Mouse (Mus musculus): ENCODE results near the gene Rps21. TPM values are rescaled to one million over a fixed set of nuclear protein-coding genes. Genes with fewer than 3 reads are reported as not detected.

Gene Rps21
- polyA plus RNA-seq, 1 experiment from 2014 or later, result 848 TPM

DNA sequence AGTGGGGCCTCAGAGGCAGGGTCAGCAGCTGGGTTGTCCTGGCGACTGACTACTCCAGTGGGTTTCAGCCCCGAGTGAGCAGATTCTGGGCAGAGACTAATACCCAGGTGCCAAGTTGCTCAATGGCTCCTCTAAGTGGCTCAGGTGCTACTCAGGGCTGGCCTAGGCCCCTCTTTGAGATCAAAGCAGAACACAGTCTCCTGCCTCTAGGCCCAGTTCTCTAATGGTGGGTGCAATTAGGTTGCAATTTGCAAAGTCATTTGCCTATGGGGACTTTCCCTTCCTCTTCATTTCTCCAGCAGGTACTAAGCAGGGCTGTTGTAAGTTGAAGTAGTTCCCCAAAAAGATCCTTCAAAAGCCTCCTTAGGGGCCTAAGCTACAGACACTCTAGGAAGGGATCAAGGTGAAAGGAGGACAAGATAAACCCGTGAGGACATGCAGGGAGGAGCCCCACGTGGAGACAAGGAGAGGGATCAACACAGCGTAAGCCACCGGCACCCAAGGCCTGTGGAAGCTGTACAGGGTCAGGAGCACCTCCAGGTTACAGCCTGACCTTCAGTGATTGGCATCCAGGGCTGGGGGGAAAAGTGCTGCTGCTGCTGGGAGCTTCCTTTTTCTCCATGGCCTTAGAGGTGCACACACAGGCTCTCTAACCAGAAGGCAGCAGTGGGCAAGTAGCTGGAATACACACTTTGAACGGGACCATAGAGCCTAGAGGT, 13.5 kb downstream of the Rps21 start:
- 55% methylated on average over 7 of the region's 7 CpGs for WGBS
- ATAC-seq (replicated peaks; ENCODE audit: low FRiP score, low read depth), result no peak
- H3K4me2 ChIP-seq (ENCODE audit: low read length), result no peak overlapping the region
- H3K9me3 ChIP-seq (replicated peaks; ENCODE audit: low read length), result no peaks in the 10 kb centered on the region
- H3K36me3 ChIP-seq (ENCODE audit: insufficient read depth, low read length), result peaks cover 8% of the 10 kb centered on the region
- no peak for TF ChIP-seq CTCF (IDR thresholded peaks at IDR 0.05; ENCODE audit: low read depth)
- H3K9ac ChIP-seq (ENCODE audit: low read depth, low read length), result no peak overlapping the region
- H3K27ac ChIP-seq, result no peak overlapping the region
- no peaks in the 10 kb centered on the region for H3K27me3 ChIP-seq (ENCODE audit: insufficient read depth, low read length)
- H3K4me1 ChIP-seq (replicated peaks; ENCODE audit: insufficient read depth, low read length), result peaks cover 8% of the 10 kb centered on the region; the same call in 1 of the 2 replicates
- DNase-seq (ENCODE audit: low spot score), result no peak
- H3K4me3 ChIP-seq (replicated peaks; ENCODE audit: low read depth, low read length), result no peak overlapping the region

DNA sequence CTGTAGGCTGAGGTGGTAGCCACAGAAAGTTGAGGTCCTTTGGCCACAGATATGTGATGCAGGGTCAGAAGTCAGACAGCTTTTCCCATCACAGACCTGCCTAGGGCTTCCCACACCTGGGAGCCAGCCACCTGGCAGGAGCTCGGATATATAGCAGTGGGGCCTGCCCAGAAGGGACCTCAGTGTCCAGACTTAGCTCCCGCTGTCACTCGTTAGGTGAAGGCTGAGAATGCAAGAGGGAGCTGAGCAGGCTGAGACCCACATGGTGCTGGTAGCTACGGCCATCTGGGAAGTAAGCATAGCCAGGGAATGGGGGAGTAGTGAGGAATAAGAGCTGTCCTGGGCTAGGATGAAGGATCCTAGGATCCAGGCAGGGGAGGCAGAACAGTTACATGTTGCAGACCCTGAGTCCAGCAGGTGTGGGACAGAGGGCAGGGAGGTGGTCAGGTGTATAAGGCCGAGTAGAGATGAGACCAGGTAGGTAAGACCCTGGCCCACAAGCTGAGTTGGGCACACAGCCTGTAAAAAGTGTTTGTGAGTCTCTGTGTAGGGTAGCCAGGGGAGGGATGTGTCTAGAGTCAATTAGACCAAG, 14.7 kb downstream of the Rps21 start:
- WGBS, result 72% methylated on average over 5 of the region's 5 CpGs
- Histone ChIP-seq H3K27me3 (ENCODE audit: insufficient read depth, low read length) (no peaks in the 10 kb centered on the region), H3K9ac (ENCODE audit: low read depth, low read length) (no peak overlapping the region), H3K4me1 (replicated peaks; ENCODE audit: insufficient read depth, low read length) (peaks cover 8% of the 10 kb centered on the region; the same call in 1 of the 2 replicates), H3K27ac (no peak overlapping the region), H3K9me3 (replicated peaks; ENCODE audit: low read length) (no peaks in the 10 kb centered on the region), H3K4me3 (replicated peaks; ENCODE audit: low read depth, low read length) (peak overlapping the region; percentile 79; the same call in 1 of the 2 replicates), H3K4me2 (ENCODE audit: low read length) (peak overlapping the region; percentile 93), H3K36me3 (ENCODE audit: insufficient read depth, low read length) (peaks cover 4% of the 10 kb centered on the region)
- no peak for TF ChIP-seq CTCF (IDR thresholded peaks at IDR 0.05; ENCODE audit: low read depth)
- DNase-seq (ENCODE audit: low spot score), result no peak
- ATAC-seq (replicated peaks; ENCODE audit: low FRiP score, low read depth), result no peak

DNA sequence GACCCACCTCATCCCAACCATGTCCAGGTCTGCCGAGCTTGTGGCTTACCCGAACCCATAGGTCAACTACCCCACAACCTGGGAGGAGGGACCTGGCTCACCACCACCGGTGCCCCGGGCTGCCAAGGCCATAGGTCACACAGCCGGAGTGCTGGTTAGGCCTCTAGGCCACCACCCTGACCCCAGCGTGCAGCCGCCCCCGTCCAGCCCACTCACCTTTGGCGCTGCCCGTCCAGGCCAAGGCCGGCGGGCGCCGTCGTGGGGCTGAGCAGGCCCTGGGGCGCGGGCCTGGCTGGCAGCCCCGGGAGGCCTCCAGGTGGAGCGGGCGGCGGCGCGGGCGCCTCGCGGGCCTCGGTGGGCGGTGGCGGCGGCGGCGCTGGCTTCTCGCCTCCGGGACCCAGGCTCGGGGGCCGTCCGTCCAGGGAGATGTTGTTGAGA, 15.7 kb downstream of the Rps21 start:
- under 1% methylated on average over 24 of the region's 37 CpGs for WGBS
- ATAC-seq (replicated peaks; ENCODE audit: low FRiP score, low read depth) (peak; percentile 33), DNase-seq (ENCODE audit: low spot score) (peak; percentile 19)
- Histone ChIP-seq H3K4me1 (replicated peaks; ENCODE audit: insufficient read depth, low read length) (peaks cover 8% of the 10 kb centered on the region; the same call in 1 of the 2 replicates), H3K9me3 (replicated peaks; ENCODE audit: low read length) (no peaks in the 10 kb centered on the region), H3K4me2 (ENCODE audit: low read length) (peak overlapping the region; percentile 93), H3K27me3 (ENCODE audit: insufficient read depth, low read length) (no peaks in the 10 kb centered on the region), H3K4me3 (replicated peaks; ENCODE audit: low read depth, low read length) (peak overlapping the region; percentile 79), H3K36me3 (ENCODE audit: insufficient read depth, low read length) (peaks cover 3% of the 10 kb centered on the region; the same call in 1 of the 2 replicates), H3K9ac (ENCODE audit: low read depth, low read length) (peak overlapping the region; percentile 91), H3K27ac (peak overlapping the region; percentile 77; the same call in 1 of the 2 replicates)
- TF ChIP-seq CTCF (IDR thresholded peaks at IDR 0.05; ENCODE audit: low read depth), result no peak

DNA sequence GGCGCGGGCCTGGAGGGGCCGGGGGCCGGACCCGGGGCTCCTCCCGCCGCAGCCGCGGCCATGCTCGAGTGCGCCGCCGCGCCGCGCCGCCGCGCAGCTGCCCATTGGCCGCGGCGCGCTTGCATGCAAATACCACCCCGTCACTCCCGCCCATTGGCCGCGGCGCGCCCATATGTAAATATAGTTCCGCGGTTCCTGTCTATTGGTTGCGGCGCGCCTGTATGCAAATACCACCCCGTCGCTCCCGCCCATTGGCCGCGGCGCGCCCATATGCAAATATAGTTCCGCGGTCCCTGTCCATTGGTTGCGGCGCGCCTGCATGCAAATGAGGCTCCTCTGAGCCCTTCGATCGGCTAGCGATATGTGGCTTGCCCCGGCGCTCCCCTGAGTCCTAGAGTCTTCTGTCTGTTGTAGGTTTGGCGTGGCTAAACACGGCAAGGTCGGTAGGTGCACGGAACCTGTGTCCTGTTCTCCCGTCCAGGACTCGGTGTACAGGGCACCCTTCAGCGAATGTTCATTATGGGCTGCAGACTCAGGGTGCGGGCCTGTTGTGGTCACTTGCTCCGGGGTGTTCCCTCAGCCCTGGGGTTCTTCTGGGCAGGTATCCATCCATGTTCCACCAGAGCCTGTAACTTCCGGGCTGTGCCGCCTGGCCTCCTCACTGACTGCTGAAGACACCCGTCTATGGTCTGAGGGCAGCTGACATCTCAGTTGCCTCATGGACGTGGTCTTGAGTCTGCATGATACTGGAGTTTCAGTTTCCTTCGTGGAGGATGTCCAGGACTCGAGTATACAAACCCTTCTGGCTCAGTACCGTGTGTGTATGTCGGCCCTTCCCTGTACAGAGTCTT, 16.4 kb downstream of the Rps21 start, which contains the start of gene Cables2:
TSS of gene Cables2 (minus strand) at position 103 of the 851 bp plus-strand sequence.
- DNase-seq (ENCODE audit: low spot score) (peak; percentile 99), ATAC-seq (replicated peaks; ENCODE audit: low FRiP score, low read depth) (peak; percentile 94)
- Histone ChIP-seq H3K4me1 (replicated peaks; ENCODE audit: insufficient read depth, low read length) (peaks cover 8% of the 10 kb centered on the region; the same call in 1 of the 2 replicates), H3K4me3 (replicated peaks; ENCODE audit: low read depth, low read length) (peak within 1 kb of the TSS; percentile 79), H3K27me3 (ENCODE audit: insufficient read depth, low read length) (no peaks in the 10 kb centered on the region), H3K9ac (ENCODE audit: low read depth, low read length) (peak within 1 kb of the TSS; percentile 91), H3K36me3 (ENCODE audit: insufficient read depth, low read length) (0 out of 2 replicates have a peak, but pooled peaks cover 3% of the 10 kb centered on the region), H3K9me3 (replicated peaks; ENCODE audit: low read length) (no peaks in the 10 kb centered on the region), H3K4me2 (ENCODE audit: low read length) (peak within 1 kb of the TSS; percentile 93), H3K27ac (peak within 1 kb of the TSS; percentile 77; the same call in 1 of the 2 replicates)
- 5% methylated on average over 67 of the region's 68 CpGs for WGBS
- no peak for TF ChIP-seq CTCF (IDR thresholded peaks at IDR 0.05; ENCODE audit: low read depth)

DNA sequence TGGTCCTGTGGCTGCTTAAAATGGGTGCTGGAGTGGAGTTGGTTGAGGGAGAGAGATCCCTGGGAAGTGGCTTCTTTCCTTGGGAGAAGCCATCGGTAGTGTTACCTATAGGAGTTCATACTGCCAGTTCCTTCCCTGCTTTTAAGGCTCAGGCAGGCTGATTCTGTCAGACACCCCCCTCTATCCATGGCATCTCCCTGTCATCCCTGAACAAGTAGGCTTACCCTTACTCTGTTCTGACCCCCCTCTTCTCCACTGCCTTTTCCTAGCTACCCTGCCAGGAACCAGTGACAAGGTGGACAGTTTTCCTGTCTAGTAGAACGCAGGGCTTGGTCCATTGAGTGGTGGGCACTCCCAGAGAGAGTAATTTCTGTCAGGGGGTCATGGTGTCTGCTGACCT, 17.3 kb downstream of the Rps21 start:
- no peak overlapping the region for H3K9ac ChIP-seq (ENCODE audit: low read depth, low read length)
- H3K36me3 ChIP-seq (ENCODE audit: insufficient read depth, low read length), result 0 out of 2 replicates have a peak, but pooled peaks cover 3% of the 10 kb centered on the region
- no peak for DNase-seq (ENCODE audit: low spot score)
- ATAC-seq (replicated peaks; ENCODE audit: low FRiP score, low read depth), result no peak
- no peak overlapping the region for H3K4me2 ChIP-seq (ENCODE audit: low read length)
- H3K27me3 ChIP-seq (ENCODE audit: insufficient read depth, low read length), result no peaks in the 10 kb centered on the region
- peaks cover 8% of the 10 kb centered on the region; the same call in 1 of the 2 replicates for H3K4me1 ChIP-seq (replicated peaks; ENCODE audit: insufficient read depth, low read length)
- no peak overlapping the region for H3K27ac ChIP-seq
- TF ChIP-seq CTCF (IDR thresholded peaks at IDR 0.05; ENCODE audit: low read depth), result no peak
- 81% methylated on average over 2 of the region's 2 CpGs for WGBS
- H3K4me3 ChIP-seq (replicated peaks; ENCODE audit: low read depth, low read length), result no peak overlapping the region
- no peaks in the 10 kb centered on the region for H3K9me3 ChIP-seq (replicated peaks; ENCODE audit: low read length)
